Mouse (Mus musculus): ENCODE data around the gene Aqp5.

The Aqp5 gene

DNA sequence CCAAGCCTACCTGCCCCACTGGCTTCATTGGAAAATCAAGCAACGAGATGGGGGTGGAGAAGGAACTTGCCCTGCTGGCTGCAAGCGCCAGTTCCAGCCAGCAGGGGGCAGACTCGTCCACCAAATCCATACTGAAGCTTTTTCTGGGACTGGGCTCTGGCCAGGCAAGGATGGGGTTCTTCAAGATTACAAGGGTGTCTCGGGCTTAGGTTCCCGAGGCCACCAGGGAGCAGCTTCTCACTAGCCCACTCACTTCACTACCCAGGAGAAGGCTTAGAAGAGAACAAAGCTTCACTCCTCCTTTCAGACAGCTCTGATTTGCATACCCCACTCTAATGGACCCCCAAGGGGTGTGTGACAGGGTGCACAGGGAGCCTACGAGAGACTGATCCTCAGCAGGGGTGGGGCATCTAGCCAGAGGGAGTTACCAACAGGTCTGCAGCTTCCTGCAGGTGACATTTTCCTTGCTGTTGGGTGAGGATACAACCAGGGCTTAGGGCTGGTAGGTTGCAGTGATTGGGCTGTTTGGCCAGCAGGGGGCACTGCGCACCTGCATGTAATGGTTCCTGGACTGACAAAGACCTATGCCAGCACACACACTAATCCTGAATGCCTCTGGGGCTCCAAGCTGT is 5.6 kb downstream of the Aqp5 start:
- DNase-seq (ENCODE audit: low spot score in 2 of 2) = peak; percentile 47 to 66

DNA sequence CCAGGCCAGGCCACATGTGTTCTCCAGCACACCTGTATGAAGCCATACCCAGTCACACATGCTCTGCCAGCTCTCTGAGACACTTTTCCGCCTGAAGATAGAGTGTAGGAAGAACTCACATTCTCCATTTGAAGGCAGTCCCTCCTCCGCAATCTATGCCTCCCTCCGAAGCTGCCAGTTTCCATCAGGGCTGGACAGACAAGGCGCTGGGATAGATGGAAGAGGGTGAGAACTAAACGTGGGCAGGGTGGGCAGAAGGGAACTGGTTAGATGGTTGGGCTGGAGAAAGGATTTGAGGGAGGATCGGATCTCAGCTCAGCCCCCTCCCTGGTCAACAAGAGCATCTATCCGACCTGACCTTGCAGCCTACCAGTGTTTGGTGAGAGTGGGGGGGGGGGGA is 6.3 kb downstream of the Aqp5 start:
- DNase-seq (ENCODE audit: low spot score in 2 of 2) = no peak

DNA sequence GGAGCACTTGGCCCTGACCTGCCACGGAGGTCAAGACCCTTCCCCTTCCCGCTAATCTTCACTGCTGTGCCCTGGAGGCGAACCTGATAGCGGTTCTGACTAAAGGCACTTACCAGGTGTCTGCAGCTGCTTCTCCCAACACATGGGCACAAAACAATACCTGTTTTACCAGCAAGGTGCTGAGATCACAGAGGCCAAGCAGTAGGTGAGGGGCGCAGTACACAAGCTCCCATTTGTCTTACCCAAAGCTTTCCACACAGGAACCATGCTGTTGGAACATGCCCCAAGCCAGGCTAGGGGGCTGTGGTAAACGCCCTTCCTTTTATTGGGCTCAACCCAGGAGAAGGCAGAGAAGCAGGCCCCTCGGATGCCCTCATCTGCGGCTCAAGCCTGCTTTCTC is 7.0 kb downstream of the Aqp5 start:
- no peak for DNase-seq (ENCODE audit: low spot score in 2 of 2)

DNA sequence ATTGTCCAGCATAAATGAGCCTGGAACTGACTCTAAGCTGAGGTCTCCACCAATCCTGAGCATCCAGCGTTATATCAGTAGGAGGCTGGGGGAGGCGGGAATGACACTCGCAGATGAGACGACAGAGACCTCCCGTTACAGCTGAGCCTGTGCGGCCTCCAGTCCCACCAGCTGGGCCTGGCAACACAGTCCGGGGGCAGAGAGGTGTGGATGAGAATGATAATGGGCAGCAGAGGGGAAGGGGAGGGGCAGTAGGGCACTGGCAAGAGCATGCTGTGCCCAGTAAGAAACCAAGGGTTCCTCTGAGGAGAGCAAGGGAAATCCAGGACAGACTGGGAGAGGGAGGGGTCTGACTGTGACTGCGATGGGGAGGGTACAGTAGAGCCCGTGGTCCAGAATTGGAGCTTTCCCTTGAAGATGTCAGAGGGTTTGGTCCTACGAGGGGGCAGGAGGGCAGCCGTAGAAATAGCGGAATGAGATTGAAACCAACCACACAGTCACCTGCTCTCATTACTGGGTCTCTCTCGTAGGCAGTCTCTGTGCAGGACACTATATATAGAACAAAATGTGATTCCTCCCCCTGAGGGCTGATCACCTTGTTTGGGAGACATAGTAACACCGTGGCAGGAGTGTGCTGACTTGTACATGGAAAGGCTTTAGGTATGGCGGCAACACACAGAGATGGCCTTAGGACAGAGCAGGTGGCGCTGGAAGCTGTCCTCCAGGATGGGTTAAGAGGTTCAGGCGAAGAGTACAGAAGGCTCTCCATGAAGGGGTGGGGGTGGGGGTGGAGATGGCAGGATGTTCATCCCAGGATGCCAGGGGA is 8.9 kb downstream of the Aqp5 start:
- DNase-seq (ENCODE audit: low spot score in 2 of 2) = no peak

DNA sequence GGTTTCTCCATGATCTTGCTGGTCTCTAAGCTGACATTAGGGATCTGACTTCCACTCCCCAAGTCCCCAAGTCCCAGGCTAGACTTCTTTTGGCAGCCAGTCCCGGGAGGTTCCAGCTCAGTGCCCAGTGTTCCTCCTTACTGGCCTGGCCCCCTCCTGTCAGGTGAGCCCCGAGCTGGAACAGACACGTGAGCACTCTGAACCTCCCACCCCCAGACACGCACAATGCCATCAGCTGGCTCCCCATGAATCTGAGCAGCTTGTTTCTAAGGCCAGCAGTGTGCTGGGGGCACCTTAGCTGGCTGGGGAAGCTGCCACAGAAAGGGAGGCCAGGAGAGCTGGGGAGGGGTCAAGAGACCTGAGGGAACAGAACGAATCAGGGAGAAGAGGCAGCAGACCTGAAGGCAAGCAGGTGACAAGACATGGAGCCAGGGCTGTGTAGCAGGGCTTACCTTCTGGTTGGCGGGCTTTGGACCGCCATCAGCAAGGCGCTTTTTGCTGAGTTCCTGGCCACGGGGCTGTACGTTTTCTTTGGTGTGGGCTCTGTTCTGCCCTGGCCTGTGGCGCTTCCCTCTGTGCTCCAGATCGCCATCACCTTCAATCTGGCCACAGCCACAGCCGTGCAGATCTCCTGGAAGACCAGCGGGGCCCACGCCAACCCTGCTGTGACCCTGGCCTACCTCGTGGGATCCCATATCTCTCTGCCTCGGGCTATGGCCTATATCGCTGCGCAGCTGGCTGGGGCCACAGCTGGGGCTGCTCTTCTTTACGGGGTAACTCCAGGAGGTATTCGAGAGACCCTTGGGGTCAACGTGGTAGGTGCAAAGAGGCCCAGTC is 10.6 kb downstream of the Aqp5 start, which contains the start of gene Aqp6:
Aqp6 (plus strand) TSS at position 415 of the 837 bp plus-strand sequence.
- DNase-seq (ENCODE audit: low spot score in 2 of 2) = no peak

DNA sequence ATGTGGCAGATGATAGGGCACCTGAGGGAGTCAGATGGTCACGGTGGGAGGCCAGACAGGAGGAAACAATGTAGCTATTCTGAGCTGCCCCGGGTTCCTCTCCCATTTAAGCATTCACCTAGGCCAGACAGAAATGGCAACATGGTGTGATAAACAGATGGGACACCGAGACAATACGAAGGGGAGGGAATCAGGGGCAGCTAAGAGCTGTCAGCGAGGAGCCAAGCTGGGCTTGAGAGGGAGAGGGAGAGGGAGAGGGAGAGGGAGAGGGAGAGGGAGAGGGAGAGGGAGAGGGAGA is 11.2 kb downstream of the Aqp5 start:
- no peak for DNase-seq (ENCODE audit: low spot score in 2 of 2)

DNA sequence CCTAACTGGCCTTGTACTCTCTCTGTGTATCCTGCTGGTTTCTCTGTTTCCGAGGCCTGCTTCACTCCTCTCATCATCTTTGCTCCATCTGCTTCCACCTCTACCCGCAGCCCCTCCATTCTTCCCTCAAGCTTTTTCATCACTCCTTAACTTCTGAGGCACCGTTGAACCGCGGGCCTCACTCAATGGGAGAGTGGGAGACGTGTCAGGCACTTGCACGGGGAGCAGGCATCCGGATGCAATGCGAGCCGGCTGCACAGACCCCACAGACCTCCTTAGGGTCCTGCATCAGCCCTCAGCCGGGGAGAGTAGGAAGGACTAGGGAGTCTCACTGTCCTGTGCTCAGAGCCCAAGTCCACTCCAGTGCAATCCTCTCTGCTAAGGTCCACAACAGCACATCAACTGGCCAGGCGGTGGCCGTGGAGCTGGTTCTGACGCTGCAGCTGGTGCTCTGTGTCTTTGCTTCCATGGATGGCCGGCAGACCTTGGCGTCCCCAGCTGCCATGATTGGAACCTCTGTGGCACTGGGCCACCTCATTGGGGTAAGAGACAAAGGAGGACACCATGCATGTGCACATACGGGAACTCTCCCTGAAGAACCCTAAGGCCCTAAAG is 11.7 kb downstream of the Aqp5 start:
- no peak for DNase-seq (ENCODE audit: low spot score in 2 of 2)

DNA sequence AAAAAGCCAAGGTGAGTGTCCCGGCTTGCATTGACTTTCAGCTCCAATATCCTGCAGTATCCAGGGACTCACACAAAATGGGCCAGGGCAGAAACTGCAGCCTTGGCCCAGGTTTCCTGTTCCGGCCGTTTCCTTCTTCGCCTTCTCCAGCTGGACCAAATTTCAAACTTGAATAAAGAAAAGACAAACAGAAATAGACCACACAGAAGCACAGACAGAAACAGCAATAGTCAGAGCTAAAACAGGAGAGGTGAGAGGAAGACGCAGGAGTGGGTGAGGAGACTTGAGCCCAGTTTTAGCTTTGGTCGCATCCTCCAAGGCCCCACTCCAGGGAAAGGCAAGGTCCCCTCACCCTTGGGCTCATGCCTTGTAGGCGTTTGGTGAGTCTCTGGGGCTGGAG is 12.6 kb downstream of the Aqp5 start:
- no peak for DNase-seq (ENCODE audit: low spot score in 2 of 2)

DNA sequence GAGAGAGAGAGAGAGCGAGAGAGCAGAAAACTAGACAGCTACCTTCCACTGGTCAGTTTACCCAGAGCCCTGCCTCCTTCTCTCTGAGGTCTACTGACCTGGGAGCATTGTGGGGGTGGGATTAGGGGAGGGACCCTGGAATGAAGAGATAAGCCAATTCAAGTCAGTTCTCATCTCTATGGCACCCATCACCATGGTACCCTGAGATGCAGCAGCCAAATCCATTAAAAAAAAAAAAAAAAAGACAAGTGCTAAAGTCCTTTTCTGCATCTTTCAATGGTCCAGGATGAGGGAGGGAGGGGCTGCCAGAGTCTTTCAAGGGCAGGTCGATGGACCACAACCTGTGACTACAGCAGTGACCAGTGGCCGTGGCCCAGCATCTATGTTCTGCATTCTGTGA is 15.0 kb downstream of the Aqp5 start:
- DNase-seq (ENCODE audit: low spot score in 2 of 2) = no peak

DNA sequence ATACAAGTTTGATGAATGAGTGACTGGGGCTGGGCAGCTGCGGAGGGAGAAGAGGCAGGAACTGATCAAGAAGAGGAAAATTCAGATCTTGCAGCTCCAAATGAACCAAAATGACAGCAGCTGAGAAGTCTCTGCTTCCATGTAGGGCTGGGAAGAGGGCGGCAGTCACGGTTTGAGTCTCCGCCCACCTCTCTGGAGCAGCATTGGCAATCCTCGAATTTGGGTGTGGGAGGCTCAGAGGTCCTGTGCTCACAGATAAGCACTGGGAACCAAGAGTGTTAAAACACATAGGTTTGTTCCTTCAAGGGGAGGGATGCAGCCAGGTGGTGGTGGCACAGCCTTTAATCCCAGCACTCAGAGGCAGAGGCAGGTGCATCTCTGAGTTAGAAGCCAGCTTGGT is 15.9 kb downstream of the Aqp5 start:
- DNase-seq (ENCODE audit: low spot score in 2 of 2) = no peak

DNA sequence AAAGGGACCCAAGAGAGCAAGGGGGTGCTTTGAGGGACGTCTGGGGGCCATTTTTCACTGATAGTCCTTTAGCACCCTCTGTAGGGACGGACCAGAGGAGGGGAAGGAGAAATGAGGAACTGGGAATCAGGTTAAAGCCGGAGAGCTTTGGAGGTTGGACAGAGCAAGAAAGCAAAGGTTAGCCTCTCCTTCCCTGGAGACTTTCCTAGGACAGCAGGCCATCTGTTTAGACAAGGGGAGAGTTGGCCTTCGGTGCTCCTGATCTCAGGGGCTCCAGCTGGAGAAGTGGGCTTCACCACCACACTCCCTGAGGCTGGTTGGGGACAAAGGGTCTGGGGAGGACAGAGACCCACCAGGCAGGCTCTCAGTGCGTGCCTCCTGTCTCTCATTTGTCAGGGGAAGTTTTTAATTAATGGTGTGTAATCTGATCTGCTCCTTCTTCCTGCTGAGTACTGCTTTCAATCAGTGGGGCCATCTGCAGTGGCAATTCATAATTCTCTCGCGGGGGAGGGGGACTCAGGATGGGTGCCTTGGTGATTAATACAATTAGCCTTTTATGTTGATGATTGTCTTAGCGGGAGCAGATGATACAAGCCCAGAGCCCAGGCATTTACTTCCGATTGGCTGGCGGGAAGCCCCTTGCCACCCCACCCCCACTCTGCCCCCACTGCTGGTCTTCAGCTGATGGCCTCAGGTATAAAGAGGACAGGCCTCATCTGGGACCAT is 17.0 kb downstream of the Aqp5 start:
- DNase-seq (ENCODE audit: low spot score in 2 of 2) = no peak

DNA sequence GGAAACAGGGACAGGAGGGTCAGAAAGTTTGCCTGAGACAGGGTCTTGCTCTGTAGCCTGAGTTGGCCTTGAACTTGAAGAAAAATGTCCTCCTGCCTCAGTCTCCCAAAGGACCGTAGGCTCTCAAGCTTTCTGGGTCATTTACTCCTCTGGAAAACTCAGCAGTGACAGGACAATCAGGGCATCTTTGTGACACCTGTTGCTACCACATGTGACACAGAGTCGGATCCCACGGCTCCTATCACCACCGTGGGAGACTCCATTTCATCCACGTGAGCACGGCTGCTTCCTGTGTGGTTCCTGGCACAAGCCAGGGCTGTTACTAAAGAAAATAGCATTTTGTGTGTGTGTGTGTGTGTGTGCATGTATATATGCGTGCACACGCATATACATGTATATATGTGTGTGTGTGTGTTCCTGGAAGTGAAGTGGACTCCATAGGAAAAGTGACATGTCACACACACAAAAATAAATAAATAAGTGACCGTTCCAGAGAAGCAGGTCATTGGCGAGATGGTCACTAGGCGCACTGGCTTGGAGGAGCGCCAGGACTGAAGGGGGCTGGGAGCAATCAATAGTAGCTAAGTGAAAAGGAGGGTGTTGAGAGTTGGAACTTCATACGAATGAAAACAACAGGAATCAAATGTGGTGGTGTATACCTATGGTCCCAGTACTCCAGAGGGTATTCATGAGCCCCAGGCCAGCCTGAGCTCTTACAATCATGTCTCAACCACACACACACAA is 18.0 kb downstream of the Aqp5 start:
- no peak for DNase-seq (ENCODE audit: low spot score in 2 of 2)

DNA sequence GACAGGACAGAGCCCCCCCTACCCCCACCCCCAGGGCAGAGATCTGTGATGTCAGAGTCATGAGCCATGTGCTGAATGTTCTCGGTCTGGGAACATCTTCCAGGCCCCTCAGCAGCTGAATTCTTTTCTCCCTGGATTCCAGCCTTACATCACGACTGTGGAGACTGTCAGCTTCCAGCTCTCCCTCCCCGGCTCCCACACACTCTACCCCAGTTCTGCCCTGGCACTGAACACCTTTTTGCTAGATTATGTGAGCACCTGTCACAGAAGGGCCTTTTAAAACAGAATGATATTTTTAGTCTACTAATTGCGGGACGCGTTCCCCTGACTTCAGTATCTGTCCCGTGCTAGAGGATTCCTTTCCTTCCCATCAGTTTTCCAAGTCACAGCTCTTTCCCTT is 21.0 kb downstream of the Aqp5 start:
- no peak for DNase-seq (ENCODE audit: low spot score in 2 of 2)

DNA sequence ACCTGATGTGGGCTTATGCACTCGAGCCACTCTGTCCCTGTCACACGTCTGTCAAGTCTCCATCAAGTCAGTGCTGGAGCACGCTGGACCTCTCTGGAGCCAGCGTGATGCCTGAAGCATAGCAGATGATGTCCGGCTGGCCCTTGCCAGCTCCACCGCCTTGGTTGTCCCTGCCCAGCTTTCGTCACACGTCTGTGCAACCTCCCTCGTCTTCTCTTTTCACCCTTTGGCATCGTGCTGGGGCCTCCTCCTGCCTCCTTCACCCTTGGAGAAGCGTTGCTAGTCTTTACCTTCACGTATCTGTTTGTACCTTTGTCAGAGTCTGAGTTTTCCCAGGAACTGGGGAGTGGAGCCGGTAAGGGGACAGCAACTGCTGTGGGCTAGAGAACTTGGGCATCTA is 23.7 kb downstream of the Aqp5 start:
- DNase-seq (ENCODE audit: low spot score in 2 of 2) = no peak

DNA sequence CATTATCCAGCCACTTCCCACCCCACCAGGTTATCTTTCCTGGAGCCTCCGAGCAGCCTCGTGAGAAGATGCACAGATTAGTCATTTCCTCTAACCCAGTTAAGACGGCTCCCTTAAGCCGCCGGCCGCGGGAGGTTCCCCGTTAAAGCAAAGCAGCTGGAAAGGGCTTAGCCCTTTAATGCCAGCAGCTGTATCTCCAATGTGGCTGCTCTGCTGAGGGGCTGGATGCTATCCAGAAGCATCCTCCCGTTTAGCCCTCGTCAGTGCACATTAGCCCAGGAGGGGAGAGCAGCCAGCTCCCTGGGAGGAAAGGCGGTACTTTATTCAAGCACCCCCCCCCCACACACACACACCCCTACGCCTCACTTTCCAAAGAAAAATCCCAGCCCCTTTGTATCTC is 24.2 kb downstream of the Aqp5 start:
- no peak for DNase-seq (ENCODE audit: low spot score in 2 of 2)

DNA sequence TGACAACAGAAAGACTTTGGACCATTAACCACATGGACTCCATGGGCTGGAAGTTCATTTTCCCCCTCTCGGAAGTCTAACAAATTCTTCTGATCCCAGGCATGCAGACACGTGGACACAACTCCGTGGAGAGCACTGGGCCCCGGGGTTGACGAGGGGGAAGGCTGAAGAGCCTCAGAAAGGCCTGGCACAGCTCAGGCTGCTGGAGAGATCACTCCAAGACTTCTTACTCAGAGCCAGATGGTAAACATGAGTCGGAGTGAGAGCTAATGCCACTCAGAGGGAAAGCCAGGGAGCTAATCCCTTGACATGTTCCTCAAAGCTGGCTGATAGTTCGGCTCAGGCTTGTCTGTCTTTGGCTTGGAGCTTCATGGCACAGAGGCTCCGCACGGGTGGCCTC is 24.7 kb downstream of the Aqp5 start:
- no peak for DNase-seq (ENCODE audit: low spot score in 2 of 2)

DNA sequence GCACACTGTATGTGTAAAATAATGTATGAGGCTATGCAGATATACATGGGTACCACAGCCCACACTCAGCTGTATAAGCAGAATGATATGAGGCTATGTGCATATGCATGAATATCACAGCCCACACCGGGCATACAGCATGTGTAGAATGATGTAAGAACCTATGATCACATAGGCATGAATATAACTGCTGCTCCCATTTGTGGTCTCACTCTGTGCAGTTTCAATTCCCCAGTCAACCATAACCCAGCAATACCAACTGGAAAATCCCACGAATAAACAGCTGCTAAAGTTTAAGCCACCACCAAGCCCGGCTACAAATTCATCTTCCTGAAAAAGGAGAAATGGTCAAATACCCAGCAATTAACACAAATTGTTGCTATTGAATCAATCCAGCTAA is 28.0 kb downstream of the Aqp5 start:
- DNase-seq (ENCODE audit: low spot score in 2 of 2) = no peak

DNA sequence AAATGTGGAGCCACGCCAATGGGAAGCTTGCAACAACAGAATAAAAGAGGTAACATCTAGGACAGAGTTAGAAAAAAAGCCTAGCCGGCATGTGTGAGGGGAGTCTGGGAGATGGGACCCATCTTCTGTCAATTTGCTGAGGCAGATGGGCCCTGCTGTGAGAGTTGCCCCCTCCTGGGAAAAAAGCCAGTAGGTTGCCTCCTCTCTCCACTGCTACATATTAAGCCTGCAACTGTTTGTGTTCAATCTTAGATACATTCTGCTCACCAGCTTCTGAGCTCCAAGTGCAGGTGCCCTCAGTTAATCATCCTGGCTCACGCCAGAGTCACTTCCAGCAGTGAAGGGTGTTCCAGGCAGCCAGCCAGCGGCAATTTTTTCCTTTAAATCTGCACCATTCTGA is 29.2 kb downstream of the Aqp5 start:
- DNase-seq (ENCODE audit: low spot score in 2 of 2) = no peak

DNA sequence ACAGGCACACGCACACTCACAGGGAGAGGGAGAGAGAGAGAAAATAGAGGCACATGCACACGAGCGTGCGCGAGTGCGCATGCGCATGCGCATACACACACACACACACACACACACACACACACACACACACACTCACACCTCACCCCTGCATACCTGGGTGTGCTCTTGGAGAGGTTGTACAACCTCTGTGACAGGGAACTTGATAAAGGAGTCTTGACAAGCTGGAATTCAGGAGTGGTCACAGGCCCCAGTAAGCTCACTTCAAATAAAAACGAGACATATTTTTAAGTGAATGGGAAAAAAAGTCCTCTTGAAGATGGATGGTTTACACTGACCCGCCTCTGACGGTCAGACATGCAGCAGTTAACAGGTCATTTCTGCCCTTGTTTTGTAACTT is 31.5 kb downstream of the Aqp5 start:
- no peak for DNase-seq (ENCODE audit: low spot score in 2 of 2)

DNA sequence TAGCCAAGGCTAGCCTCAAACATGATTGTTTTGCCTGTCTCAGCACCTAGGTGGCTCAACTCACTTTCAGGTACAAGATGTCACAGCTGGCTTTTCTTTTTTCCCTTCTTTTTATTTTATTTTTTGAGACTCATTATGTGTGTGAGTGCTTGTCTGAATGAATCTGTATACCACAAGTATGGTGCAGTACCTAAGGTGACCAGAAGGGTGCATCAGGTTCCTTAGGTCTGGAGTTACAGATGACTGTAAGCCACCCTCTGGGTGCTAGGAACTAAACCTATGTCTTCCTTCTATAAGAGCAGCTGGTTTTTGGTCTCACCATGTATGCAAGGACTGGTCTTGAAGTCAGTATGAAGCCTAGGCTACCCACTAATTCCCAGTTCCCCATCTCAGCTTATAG is 41.0 kb downstream of the Aqp5 start:
- DNase-seq (ENCODE audit: low spot score in 2 of 2) = no peak

DNA sequence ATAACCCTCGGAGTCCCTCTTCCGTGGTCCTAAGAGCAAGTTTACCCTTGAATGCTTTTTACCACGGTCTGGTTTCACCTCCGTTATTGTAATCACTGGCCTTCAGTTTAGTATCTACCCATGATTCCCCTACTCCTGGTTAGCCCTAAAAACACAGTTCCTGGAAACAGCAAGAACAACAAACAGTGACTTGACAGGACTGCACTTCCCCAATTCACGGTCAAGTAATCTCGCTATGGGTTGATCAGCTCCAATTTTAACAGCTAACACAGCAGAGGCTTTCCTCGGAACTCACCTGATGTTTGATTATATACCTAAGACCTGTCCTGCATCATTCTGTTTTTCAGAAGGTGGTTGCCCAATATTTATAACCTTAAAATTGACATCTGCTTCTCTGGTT is 44.1 kb downstream of the Aqp5 start:
- no peak for DNase-seq (ENCODE audit: low spot score in 2 of 2)
